Mouse (Mus musculus) midbrain, embryonic 10.5 days (tissue): ENCODE measurements around the gene Rpl27a. TPM values are rescaled to one million over a fixed set of nuclear protein-coding genes. Genes with fewer than 3 reads are reported as not detected.

ENCODE experiments used
- DNase-seq: peaks from one replicate; pipeline ENCODE4 v3.0.0-alpha.2; 2017; ENCODE audit warnings: low spot score
- H3K27ac ChIP-seq: fragments of 300-500 bp; sonication (generic); replicated peaks from 2 replicates; pipeline ENCODE4 v1.5.1; 2016; ENCODE audit warnings: mild to moderate bottlenecking
- H3K27me3 ChIP-seq: fragments of 300-500 bp; sonication (generic); 2 replicates; pipeline ENCODE4 v1.6.1; 2016; ENCODE audit warnings: low read depth, mild to moderate bottlenecking; ENCODE audit not compliant: poor library complexity, severe bottlenecking
- H3K36me3 ChIP-seq: fragments of 300-500 bp; sonication (generic); 2 replicates; pipeline ENCODE4 v1.6.1; 2016; ENCODE audit warnings: mild to moderate bottlenecking, moderate library complexity
- H3K4me1 ChIP-seq: fragments of 300-500 bp; sonication (generic); 2 replicates; pipeline ENCODE4 v1.6.1; 2016
- H3K4me3 ChIP-seq: fragments of 300-500 bp; sonication (generic); 2 replicates; pipeline ENCODE4 v1.5.1; 2016; ENCODE audit warnings: mild to moderate bottlenecking, moderate library complexity
- H3K9me3 ChIP-seq: fragments of 300-500 bp; sonication (generic); replicated peaks from 2 replicates; pipeline ENCODE4 v1.6.1; 2016; ENCODE audit warnings: mild to moderate bottlenecking
- WGBS: fragments of 180-500 bp; shearing (Covaris S2); methylation state at CpG from one replicate; pipeline ENCODE4 v1.1.7; 2016; 5-methylcytosine and 5-hydroxymethylcytosine counted together
- polyA plus RNA-seq: library from polyadenylated mRNA; unstranded; fragments of >200 nt; fragmentation: Nextera tagmentation; extraction: Ambion mirVana; gene quantifications from 2 replicates; pipeline ENCODE4 v1.2.1, GENCODE M21; 2016

Rpl27a gene
- 113 and 126 TPM in 2 replicates for polyA plus RNA-seq

DNA sequence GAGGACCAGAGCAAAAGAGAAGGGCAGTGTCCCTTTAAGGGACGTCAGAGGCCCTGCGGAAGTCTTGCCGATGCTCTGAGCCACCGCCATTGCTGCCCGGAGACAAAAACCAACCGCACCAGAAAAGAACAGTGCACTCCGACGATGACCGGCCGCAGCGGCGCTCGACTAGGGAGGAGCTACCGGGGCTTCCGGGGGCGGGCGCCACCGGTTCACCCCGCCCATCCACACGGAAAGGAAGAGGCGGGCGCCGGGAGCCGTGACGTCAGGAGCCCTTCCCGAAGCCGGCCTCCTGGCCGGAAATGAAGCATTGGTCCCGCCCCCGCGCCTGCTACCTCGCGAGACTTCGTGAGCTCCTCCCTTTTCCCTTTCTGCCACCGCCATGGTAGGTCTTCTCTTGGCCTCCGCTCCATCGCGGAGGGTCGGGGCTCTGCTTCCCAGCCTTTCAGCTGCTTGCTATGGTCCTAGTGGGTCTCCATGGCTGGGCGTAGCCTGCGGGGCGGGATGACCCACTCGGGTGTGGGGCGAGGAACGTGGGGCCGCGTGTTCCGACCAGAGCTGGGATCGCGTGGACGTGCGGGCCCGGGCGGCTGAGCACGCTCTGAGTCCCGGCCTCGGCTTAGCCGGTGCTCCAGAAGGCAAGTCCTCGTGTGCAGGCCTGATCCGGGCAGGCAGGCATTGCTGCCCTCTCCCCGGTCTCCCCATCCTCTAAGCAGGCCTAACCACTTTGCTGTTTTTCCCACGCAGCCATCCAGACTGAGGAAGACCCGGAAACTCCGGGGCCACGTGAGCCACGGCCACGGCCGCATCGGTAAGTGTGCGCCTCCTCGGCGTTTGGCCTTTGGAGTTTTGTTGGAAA is at the start of gene Rpl27a:
TSS of gene Rpl27a (plus strand) at position 310 of the 859 bp plus-strand sequence.
- H3K36me3 ChIP-seq, result peaks cover 43% of the 10 kb centered on the region
- H3K27me3 ChIP-seq, result no peaks in the 10 kb centered on the region
- H3K4me1 ChIP-seq, result peaks cover 35% of the 10 kb centered on the region
- under 1% methylated on average over 72 of the region's 72 CpGs for WGBS
- H3K4me3 ChIP-seq, result peak within 1 kb of the TSS; percentile 97
- H3K9me3 ChIP-seq, result no peaks in the 10 kb centered on the region
- DNase-seq, result peak; percentile 99
- peak within 1 kb of the TSS; percentile 98 for H3K27ac ChIP-seq

DNA sequence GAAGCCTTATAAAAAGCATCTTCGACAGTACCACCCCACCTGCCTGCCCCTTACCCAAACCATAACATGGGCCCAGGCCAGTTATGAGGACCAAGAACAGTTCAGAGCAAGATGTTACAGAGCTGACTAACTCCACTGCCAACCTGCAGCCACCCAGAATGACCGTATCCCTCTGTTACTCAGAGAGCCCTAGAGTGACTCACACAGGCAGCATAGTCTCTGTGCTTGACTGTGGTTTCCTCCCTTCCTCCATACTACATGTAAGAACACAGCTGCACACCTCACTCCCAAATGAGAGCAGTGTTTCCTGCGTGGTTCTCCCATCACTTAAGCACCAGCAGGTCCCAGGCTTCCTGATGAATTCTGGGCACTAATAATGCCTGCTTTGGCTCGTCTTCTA is 48.2 kb upstream of the Rpl27a start:
- no peak overlapping the region for H3K4me3 ChIP-seq
- WGBS, result 77% methylated on average over 4 of the region's 4 CpGs
- no peaks in the 10 kb centered on the region for H3K9me3 ChIP-seq
- no peaks in the 10 kb centered on the region for H3K36me3 ChIP-seq
- H3K27ac ChIP-seq, result no peak overlapping the region
- peaks cover 21% of the 10 kb centered on the region for H3K4me1 ChIP-seq
- no peak for DNase-seq
- H3K27me3 ChIP-seq, result no peaks in the 10 kb centered on the region

GRCm38 (mm10) chr7:109477926-109478325 is 41.0 kb upstream of the Rpl27a start:
- Histone ChIP-seq H3K27ac (no peak overlapping the region), H3K27me3 (no peaks in the 10 kb centered on the region), H3K4me1 (peaks cover 4% of the 10 kb centered on the region; the same call in 1 of the 2 replicates), H3K36me3 (no peaks in the 10 kb centered on the region), H3K4me3 (no peak overlapping the region), H3K9me3 (no peaks in the 10 kb centered on the region)
- WGBS, result 90% methylated on average over 3 of the region's 3 CpGs
- DNase-seq, result no peak

- Histone ChIP-seq H3K36me3 (no peaks in the 10 kb centered on the region), H3K4me1 (peaks cover 8% of the 10 kb centered on the region), H3K4me3 (peak overlapping the region; percentile 37), H3K9me3 (no peaks in the 10 kb centered on the region), H3K27ac (peak overlapping the region; percentile 49; the same call in 1 of the 2 replicates), H3K27me3 (no peaks in the 10 kb centered on the region)
- 29% methylated on average over 7 of the region's 7 CpGs for whole genome bisulfite sequencing
- peak; percentile 26 for DNase-seq
Observed at GRCm38 (mm10) chr7:109480765-109481197, 38.2 kb upstream of the Rpl27a start.

DNA sequence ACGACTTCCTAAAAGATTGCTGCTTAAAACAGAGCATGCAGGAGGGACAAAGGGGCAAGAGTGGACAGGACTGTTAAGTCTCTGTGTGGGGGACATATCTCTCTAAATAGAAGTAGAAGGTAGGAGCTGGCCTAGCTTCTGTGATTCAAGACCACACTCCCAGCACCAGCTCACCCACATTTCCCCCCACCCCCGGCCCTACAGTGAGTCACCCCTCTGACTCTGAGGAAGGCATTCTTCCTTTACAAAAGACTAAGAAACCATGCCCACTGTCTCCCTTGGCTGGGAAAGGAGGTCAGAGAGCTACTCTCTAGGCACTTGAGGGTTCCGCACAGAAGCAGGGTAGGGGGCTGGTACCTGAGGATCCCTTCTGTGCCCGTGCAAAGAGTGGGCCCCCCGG is 34.7 kb upstream of the Rpl27a start:
- WGBS, result 71% methylated on average over 5 of the region's 5 CpGs
- Histone ChIP-seq H3K36me3 (no peaks in the 10 kb centered on the region), H3K4me3 (no peak overlapping the region), H3K4me1 (peaks cover 8% of the 10 kb centered on the region), H3K27ac (0 out of 2 replicates have a peak overlapping the region, but pooled peaks have one; percentile 9), H3K9me3 (no peaks in the 10 kb centered on the region), H3K27me3 (no peaks in the 10 kb centered on the region)
- DNase-seq, result no peak

DNA sequence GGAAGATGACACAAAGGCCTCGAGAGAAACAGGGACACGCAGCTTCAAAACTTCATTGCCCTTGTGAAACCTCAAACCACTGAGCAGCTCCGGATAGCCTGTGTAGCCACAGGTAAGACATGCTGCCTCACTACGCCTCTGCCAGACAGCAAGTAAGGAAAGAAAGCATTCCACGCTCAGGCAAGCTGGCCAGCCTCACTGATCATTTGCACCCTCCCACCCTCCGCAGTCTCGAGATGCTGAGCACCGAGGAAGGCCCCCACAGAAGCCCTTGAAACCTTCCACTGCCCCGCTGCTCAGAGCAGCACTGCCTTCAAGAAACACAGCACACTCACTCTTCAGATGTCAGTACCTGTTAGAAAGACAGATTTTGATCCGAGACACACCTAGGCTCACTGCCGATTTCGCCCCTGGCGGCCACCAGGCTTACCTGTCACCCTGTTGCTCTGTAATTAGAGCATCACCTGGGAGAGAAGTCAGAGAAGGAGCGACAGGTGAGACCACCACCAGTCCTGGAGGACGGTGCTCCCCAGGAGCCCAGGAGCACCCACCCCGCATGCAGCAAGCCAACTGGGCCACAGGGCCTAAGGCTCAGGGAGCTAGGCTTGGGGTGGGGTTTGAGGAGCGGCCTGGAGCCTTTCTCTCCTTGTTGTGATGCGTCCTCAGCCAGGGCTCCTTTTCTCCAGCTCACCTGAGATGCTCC is 26.2 kb upstream of the Rpl27a start:
- 53% methylated on average over 18 of the region's 18 CpGs for WGBS
- no peaks in the 10 kb centered on the region for H3K36me3 ChIP-seq
- peaks cover 22% of the 10 kb centered on the region for H3K4me1 ChIP-seq
- H3K27ac ChIP-seq, result no peak overlapping the region
- no peaks in the 10 kb centered on the region for H3K9me3 ChIP-seq
- no peak for DNase-seq
- peaks cover 37% of the 10 kb centered on the region for H3K27me3 ChIP-seq
- peak overlapping the region; percentile 48; the same call in 1 of the 2 replicates for H3K4me3 ChIP-seq

DNA sequence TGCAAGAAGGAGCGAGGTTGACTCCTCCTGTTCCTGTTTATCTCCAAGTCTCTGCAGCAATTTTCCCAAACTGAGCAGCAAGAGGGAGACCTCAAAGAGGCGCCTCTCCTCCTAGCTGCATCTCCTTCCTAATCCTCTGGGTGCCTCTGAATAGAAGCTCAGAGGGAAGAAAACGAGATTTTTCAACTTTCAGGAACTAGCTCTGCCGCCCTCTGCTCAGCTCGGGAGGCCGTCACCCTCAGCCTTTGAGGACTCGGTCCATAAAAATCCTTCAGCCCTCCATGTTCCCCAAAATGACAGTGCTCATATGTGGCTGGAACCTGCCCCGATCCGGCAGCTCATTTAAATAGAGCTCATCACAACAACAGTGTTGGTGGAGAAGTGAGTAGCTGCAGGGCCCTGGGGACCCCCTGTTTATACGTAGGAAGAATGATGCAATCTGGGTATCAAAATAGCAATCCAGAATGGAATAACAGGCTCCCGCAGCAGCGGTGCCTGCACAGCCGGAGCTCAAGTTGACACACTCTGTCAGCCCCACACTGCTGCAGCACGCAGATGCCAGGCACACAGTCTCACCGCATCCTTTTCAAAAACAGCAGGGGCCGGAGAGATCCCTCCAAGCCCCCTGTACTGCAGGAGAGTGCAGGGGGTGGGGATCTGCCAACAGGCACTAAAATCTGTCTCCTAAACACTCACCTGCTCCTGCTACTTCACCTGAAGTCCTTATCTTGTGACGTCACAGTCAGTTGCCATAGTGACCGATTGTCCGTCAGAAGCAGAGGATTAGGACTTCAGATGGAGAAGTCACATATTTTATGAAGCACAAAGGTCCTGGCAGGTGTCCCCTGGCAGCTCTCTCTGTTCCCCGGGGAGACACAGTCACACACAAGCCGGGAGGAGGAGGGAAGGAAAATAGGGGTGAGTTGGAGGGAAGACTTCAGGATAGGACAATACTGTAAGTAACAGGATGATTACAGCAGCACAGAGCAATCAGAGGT is 25.3 kb upstream of the Rpl27a start:
- Histone ChIP-seq H3K27ac (peak overlapping the region; percentile 55; the same call in 1 of the 2 replicates), H3K9me3 (no peaks in the 10 kb centered on the region), H3K4me3 (peak overlapping the region; percentile 48), H3K36me3 (no peaks in the 10 kb centered on the region), H3K4me1 (peaks cover 25% of the 10 kb centered on the region), H3K27me3 (peaks cover 37% of the 10 kb centered on the region)
- 8% methylated on average over 21 of the region's 21 CpGs for WGBS
- DNase-seq, result peak; percentile 30

DNA sequence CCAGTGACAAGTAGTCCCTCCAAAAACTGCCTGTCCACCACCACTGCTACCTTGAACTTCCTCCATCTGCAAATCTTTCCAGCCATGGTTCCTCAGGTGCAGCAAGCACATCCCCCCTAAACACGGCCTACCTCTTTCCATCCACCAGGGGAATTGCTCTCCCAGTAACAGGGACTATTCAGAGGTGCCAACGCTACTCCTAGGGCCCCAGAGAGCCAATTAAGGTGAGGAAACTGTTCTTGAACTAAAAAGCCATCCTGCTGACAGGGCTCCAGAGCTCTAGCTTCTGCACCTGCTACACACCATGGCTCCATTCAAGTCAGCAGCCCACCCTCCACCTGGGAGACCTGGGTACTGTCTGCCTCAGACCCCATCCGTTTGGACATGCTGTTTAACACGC is 21.4 kb upstream of the Rpl27a start:
- no peak for DNase-seq
- H3K27me3 ChIP-seq, result peaks cover 24% of the 10 kb centered on the region
- 66% methylated on average over 4 of the region's 4 CpGs for WGBS
- H3K36me3 ChIP-seq, result no peaks in the 10 kb centered on the region
- H3K27ac ChIP-seq, result no peak overlapping the region
- no peak overlapping the region for H3K4me3 ChIP-seq
- peaks cover 25% of the 10 kb centered on the region for H3K4me1 ChIP-seq
- no peaks in the 10 kb centered on the region for H3K9me3 ChIP-seq

DNA sequence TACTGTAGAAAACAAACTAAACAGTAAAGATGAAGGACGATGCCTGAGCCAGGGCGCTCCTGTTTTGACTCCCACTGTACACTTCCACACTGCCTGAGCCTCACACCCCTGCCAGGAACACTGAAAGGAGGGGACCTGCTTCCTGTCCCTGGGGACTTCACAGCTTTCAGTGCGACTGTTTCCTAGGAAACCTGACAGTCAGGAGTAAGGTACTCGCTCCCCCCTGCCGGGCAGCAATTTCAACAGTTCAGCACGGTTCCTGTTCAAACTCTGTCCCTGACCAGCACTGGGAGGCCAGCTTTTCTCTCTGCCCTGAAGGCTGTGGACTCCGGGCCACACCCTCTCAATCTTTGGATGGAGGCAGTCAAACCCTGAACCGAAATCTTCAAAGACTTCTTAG is 11.8 kb upstream of the Rpl27a start:
- no peaks in the 10 kb centered on the region for H3K36me3 ChIP-seq
- peak overlapping the region; percentile 24; the same call in 1 of the 2 replicates for H3K4me3 ChIP-seq
- peaks cover 14% of the 10 kb centered on the region for H3K4me1 ChIP-seq
- H3K27me3 ChIP-seq, result no peaks in the 10 kb centered on the region
- H3K9me3 ChIP-seq, result no peaks in the 10 kb centered on the region
- DNase-seq, result peak; percentile 61
- H3K27ac ChIP-seq, result peak overlapping the region; percentile 61
- 4% methylated on average over 8 of the region's 8 CpGs for WGBS

DNA sequence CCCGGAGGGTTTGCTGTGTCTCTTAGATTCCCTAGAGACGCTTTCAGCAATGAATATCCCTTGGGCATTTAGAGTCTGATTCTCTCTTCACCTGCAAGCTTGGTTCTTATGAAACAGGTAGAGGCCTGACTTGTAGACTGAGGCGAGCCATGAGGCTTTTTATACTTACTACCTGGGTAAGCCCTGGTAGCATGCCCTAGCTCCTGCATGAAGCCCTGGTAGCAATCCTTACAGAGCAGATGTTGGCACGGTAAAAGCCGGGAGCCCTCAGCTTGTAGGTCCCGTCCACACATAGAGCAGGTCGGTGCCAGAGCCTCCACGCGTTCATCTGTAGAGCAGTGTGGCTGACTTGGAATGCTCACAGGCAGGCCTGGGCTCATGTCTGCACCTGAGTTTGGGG is 11.4 kb upstream of the Rpl27a start:
- no peaks in the 10 kb centered on the region for H3K36me3 ChIP-seq
- H3K27ac ChIP-seq, result peak overlapping the region; percentile 61
- H3K9me3 ChIP-seq, result no peaks in the 10 kb centered on the region
- no peaks in the 10 kb centered on the region for H3K27me3 ChIP-seq
- H3K4me3 ChIP-seq, result peak overlapping the region; percentile 24; the same call in 1 of the 2 replicates
- no peak for DNase-seq
- 34% methylated on average over 9 of the region's 9 CpGs for WGBS
- peaks cover 14% of the 10 kb centered on the region for H3K4me1 ChIP-seq

GRCm38 (mm10) chr7:109508034-109508433 is 10.9 kb upstream of the Rpl27a start, which contains the start of gene Trim66:
Gene Trim66, minus strand, starts transcription at chr7:109508134.
- peak within 1 kb of the TSS; percentile 61 for H3K27ac ChIP-seq
- H3K36me3 ChIP-seq, result no peaks in the 10 kb centered on the region
- no peaks in the 10 kb centered on the region for H3K9me3 ChIP-seq
- DNase-seq, result no peak
- WGBS, result 84% methylated on average over 4 of the region's 4 CpGs
- no peaks in the 10 kb centered on the region for H3K27me3 ChIP-seq
- H3K4me1 ChIP-seq, result peaks cover 14% of the 10 kb centered on the region
- H3K4me3 ChIP-seq, result peak within 1 kb of the TSS; percentile 24; the same call in 1 of the 2 replicates

- no peak overlapping the region for H3K4me3 ChIP-seq
- peaks cover 18% of the 10 kb centered on the region for H3K4me1 ChIP-seq
- no peak overlapping the region for H3K27ac ChIP-seq
- no peaks in the 10 kb centered on the region for H3K36me3 ChIP-seq
- 77% methylated on average over 2 of the region's 2 CpGs for WGBS
- DNase-seq, result no peak
- no peaks in the 10 kb centered on the region for H3K9me3 ChIP-seq
- H3K27me3 ChIP-seq, result no peaks in the 10 kb centered on the region
Observed at GRCm38 (mm10) chr7:109510799-109511198, 8.1 kb upstream of the Rpl27a start.
